Mouse (Mus musculus) spleen, postnatal 14 days (tissue): ENCODE measurements around the gene Slc12a5.

Experiments used
- DNase-seq, 2 experiments: peaks; one replicate each; pipeline ENCODE4 v3.0.0; 2021 to 2022; ENCODE audit warnings: low spot score in 2 of 2

The Slc12a5 gene

DNA sequence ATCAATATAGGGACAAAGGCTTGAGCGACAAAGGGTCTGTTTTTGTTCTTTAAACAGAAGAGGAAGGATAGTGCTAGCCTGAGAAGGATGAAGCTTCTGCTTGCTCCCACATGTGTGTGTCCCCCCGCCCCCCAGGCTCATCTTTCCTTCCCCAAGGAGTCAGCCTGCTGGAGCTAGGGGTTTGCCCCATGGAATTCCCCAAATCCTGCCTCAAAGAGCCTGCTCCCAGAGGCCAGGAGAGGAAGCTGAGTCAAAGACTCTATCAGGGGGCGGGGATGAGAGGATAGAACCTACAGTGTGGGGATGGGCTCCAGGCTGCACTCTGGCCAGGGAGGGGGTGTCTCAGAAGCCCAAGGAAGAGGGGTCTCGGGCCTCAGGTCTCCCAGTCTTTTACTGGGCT lies 13.1 kb upstream of the Slc12a5 start:
- DNase-seq, result no peak

DNA sequence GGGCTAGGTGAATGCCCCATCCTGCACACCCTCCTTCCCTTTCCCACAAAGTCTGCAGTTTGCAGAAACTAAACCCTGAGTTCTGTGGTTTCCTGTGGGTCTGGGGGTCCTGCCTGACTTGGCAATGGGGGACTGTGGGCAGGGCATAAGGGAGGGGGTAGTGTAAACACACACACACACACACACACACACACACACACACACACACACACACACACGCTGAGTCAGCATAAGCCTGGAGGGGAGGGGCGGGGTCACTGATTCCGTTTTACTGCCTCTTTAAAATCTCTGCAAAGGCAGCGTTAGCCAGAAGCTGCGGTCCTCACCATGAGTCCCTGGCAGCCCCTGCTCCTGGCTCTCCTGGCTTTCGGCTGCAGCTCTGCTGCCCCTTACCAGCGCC lies 12.7 kb upstream of the Slc12a5 start:
- no peak for DNase-seq

DNA sequence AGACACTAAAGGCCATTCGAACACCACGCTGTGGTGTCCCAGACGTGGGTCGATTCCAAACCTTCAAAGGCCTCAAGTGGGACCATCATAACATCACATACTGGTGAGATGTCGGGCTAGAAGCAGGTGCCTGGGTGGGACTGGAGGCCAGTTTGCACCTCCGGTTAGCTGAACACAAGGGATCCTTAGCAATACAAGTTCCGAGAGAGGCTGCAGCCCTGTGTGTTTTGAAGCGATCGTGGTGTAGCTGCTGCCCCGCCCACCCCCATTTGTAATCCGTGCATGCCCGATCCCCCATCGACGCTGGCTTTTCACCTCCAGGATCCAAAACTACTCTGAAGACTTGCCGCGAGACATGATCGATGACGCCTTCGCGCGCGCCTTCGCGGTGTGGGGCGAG lies 11.6 kb upstream of the Slc12a5 start:
- no peak for DNase-seq

DNA sequence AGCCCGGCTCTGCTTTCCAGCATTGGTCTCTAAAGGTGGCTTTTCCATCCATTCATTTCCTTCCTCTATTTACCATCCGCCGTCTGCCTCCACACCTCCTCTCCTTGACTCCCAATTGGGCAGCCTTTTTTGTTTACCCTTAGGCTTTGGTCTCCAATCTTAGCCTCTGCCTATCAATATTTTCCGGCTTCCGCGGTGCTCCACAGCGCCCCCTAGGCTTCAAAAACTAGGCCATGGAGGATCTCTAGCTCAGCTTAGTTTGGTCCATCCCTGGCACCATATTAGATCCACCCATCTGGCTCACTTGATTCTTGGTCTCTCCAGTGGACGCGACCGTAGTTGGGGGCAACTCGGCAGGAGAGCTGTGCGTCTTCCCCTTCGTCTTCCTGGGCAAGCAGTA lies 10.1 kb upstream of the Slc12a5 start:
- no peak for DNase-seq

DNA sequence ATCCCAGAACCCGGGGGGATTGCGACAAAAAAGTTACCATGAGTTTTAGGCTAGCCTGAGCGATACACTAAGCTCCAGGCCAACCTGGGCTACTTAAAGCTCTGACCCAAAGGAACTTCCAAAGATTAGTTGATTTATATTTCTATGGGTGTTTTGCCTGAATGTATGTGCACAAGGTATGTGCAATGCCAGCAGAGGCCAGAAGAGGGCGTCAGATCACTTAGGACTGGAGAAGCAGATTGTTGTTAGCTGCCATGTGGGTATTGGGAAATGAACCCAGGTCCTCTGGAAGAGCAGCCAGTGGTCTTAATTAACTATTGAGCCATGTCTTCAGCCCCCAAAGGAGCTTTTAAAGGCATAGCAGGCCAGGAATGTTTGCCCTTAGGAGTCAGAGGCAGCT lies 8.9 kb upstream of the Slc12a5 start:
- DNase-seq, result no peak

DNA sequence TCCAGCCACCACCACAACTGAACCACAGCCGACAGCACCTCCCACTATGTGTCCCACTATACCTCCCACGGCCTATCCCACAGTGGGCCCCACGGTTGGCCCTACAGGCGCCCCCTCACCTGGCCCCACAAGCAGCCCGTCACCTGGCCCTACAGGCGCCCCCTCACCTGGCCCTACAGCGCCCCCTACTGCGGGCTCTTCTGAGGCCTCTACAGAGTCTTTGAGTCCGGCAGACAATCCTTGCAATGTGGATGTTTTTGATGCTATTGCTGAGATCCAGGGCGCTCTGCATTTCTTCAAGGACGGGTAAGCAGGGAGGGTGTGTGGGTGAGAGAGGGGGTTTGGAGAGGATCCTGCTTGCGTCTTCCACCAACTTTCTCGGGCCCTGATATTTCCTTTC lies 8.2 kb upstream of the Slc12a5 start:
- no peak for DNase-seq

DNA sequence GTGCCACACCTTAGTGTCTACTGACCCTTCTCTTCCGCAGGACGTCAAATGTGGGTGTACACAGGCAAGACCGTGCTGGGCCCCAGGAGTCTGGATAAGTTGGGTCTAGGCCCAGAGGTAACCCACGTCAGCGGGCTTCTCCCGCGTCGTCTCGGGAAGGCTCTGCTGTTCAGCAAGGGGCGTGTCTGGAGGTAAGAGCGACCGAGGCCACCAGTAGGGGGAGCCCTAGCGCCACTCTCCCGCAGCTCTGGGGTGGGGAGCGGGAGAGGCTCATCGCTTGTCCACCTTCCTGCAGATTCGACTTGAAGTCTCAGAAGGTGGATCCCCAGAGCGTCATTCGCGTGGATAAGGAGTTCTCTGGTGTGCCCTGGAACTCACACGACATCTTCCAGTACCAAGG lies 7.4 kb upstream of the Slc12a5 start:
- DNase-seq, result peak; percentile 44 to 64

DNA sequence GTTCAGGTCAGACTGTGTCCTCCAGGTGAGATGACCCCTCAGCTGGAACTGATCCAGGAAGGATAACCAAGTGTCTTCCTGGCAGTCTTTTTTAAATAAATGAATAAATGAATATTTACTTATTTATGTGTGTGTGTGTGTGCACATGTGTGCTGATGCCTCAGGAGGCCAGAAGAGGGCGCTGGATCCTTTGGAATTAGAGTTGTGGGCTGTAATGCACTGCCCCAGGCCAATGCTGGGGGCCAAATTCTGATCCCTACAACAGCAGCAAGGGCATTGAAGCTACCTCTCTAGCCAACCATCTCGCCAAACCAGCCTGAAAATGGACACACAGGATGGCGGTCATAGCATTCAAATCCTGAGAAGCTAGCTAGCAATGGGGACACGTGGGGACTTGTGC lies 4.9 kb upstream of the Slc12a5 start:
- DNase-seq, result no peak

DNA sequence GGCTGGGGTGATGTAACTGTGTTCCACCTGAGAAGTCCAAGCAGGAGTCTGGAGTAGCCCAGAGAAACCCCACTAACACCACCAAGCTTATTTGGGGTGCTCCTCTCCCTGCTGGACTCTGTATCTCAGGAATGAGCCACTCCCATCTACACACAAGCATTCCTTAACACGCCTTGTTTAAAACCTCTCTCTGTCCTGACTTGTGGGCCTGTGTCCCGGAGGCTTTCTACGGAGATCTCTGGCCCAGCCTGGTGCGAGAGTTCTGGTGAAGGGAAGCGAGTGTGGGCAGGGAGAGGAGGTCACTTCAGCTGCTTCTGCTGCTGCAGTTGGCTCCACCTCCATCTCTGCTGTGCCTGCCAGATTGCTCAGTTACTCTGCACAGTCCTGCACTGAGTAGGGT lies 4.4 kb upstream of the Slc12a5 start:
- no peak for DNase-seq

DNA sequence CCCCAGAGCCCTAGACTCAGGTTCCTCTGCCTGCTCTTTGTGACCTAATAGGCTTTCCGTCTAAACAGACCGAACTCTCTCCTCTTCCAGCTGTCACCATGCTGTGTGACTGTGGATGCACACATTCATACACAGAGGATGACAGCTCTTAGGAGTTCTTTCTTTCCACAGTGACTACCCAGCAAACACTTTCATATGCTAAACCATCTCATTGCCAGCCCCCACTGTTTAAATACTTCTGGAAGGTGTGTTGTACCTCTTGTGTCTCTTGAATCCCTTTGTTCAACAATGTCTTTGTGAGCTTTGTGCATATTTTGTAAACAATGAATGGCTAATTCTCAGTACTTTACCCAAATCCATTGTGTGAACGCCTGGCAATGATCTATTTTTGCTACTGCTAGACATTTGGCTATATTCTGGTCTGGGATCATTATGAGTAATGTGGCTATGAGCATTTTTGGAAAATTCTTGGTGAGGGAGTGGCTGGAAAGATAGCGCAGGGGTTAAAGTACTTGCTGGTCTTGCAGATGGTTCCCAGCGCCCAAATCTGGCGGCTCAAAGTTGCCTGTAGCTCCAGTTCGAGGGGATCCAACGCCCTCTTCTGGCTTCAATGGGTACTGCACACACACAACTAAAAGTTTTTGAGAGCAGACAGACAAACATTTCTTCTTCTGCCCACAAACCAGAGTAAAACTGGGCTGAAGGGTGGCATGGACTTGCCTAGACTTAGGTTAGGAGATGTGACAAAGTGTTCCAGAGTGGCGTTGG lies 2.9 kb upstream of the Slc12a5 start:
- DNase-seq, result no peak

DNA sequence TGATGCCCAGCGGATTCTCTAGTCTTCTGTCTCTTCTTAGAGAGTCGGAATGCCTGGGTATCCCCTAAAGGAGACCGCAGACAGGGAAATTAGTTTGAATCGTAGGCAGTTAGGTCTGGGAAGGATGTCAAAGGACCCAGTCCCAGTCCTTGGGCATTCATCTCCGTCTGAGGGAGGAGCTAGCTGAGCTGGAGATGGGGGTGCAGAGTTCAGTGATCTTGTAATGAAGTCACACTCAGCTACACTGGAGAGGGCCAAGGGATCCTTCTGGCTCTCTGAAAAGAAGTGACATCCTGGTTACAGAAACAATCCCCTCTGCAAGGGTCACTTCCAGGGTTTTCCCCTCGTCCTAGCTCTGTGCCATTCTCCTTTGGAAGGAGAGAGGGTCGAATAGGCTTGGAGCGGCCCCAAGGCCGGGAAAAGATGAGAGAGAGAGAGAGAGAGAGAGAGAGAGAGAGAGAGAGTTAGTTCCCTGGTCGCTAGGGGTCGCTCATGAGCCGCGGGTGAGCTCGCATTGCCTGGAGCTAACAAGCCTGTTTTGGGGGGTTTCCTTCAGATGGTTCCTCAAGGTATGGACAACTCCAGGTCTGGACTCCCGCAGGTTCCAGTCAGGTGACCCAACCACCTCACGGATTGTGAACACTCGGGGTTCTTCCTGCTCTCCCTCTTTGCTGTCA lies 1.0 kb downstream of the Slc12a5 start:
- DNase-seq, result peak; percentile 42 to 65

DNA sequence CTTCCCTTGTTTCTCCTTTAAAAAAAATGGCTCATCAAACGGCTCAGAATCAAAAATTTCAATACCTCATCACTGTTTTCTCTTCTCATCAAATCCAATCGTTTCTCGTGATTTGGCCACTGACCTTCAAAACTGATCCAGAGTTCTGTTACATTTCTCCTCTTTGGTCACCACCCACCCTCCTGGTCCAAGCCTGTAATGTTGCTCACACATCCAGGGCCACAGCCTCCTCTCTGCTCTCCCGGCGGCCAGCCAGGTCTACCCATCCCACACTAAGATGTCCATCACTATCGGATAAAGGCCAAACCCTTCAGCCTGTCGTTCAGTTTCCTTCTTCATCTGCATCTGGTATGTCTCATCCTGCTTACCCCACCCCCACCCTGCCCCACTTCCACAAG lies 1.6 kb downstream of the Slc12a5 start:
- no peak for DNase-seq

DNA sequence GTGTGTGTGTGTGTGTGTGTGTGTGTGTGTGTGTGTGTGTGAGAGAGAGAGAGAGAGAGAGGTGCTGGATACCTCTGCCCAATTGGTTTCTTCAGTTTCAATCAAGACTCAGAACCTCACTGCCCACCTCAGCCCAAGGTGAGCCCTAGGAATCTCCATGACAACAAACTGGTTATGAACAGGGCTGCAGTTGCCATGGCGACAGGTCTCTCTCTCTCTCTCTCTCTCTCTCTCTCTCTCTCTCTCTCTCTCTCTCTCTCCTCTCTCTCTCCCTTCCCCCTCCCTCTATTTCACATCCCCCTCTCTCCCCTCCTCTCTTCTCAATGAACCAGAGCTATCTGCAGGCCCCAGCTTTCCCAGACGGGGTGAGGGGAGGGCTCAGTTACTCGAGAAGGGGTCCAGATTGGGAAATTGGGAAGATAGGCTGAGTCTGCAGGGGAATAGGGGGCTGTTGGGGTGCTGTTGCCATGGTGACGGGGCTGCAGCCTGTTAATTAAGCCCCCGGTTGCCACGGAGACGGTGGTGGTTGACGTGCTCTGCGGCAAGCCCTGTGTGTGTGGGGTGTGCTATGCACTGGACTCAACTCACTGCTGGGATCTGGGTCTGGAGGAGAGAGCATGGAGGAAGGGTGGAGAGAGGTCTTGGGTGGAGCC lies 3.8 kb downstream of the Slc12a5 start:
- DNase-seq, result no peak

DNA sequence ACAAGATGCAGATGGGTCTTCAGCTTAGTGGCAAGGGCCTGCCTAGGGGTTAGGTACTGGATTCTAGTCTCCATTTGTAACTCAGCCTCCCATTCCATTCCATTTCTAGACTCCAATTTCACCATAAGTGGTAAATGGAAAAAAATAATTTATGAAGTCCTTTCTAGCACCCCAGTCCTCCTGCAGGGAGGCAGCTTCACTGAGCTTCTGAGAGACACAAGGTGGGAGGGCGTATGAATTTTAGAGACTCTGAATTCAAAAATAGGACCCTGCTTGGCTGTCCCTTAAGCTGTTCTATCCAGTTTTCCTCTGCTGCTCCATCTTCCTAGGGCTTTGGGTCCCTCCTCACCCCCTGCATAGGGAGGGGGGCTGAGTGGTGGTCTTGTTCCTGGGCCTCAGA lies 4.4 kb downstream of the Slc12a5 start:
- DNase-seq, result no peak

DNA sequence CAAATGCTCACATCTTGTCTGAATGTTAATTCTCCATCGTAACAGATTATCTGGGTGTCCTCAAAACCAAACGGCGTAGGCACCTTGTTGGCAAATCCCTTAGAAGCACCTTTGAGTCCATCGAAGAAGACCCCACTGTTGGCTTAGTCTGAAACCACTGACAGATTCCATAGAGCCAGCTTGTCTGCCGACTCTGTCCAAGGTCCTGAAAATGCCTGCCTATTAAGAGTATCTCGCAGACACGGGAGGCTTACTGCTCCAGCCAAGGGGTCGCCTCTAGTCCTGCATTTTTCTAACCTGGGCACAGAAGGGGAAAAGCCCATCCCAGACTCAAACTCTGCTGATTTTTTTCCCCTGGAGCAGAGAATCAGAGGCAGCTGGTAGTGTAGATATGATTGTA lies 5.8 kb downstream of the Slc12a5 start:
- no peak for DNase-seq

DNA sequence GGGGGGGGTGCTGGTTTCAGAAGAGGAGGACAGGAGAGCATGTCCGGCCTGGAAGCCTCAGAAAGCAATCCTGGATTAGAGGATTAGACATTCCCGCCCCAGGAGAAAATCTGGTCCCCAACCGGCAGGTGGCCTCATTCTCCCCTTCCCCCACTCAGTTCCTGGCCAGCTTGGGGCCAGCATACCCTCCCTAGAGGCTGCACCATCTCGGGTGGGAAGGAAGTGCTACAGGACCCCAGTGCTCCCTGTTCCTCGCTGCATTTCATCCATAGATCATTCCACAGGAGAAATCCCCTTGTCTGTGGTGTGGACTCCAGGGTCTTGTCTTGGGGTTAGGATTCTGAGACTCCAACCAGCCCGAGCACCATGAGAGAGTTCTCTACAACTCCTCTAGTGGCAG lies 6.6 kb downstream of the Slc12a5 start:
- DNase-seq, result no peak

DNA sequence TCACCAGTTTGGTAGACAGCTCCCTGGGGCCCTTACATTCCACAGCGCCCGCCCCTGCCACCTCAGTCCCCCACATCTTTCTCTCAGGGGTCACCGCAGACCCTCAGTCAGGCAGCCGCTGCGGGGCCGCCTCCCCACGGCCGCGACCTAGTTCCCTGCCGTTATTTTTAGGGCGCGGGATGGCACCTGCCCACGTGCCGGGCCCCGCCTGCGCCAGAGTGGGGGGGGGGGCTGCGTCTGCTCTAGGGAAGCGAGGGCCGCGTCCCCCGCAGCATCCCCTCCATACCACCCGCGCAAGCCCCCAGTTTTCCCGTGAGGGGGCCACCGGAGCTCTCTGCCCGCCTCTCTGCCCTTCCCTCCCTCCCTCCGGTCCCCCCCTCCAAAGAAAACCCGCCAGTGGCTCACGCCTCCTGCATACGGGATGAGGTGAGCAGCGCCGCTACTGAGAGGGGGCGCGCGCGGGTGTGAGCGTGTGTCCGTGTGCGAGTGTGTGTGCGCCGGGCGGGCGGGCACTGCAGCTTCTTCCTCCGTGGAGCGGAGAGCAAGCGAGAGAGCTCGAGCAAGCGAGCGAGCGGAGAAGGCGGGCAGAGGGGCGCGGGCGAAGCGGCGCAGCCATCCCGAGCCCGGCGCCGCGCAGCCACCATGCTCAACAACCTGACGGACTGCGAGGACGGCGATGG lies 7.3 kb downstream of the Slc12a5 start:
- DNase-seq, result no peak

DNA sequence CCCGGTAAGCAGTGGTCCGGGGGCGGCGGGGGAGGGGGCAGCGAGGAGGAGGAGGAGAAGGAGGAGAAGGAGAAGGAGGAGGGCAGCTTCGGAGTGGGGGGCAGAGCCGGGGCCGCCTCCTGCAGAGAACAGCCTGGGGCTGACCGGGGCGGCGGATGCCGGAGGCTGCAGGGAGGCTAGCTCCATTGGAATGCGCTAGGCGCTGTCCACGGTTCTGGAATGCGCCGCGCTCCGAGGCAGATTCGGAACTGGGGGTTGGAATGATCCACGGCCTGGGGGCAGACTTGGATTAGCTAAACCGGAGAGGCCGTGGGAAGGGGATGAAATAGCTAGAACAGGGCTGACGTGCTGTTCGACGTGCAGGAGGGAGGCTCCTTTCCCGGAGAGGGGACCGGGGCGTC lies 7.8 kb downstream of the Slc12a5 start:
- no peak for DNase-seq

DNA sequence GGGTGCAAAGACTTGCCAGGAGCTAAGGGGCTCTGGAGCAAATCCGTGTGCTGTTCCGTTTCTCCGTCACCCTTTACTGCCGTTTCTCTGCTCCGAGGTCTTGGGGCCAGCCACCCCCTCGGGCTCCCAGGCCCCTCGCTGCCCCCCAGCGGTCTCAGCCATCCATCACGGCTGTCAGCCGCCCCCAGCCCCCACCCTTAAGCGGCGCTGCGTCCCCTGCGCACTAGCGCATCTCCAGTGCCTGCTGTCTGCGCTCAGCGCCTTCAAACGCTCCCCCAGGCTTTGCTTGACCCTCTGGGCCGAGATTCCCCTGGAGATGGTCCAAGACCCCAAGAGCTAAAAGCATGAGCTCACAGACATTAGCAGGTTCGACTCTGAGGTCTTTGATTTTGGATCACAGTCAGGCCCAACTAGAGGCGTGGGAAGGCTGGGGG lies 8.8 kb downstream of the Slc12a5 start:
- no peak for DNase-seq

DNA sequence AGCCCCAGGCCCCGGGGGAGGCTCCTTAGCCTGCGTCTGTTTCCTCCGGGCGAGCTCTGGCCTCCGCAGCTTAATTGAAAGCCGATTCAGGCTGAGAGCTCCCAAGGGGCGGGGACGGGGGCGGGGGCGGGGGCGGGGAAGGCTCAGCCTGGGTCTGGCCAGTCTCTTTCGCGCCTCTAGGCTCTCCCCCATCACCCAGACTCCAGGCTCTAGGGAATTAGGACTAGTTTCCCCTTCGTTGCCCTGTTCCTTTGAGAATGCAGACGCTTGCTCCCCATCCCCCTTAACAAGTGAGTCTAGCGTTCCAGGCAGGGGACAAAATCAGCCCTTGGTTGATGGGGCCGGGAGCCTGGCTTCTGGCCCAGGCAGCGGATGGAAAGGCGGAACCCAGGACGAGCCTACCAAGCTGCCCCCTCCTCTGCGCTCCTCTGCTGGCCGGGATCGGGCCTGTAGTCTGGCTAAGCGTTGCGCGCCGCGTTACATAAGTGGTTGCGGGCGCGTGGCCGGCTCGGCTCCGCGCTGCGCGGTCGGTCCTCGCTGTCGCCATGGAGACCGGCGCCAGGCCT lies 10.1 kb downstream of the Slc12a5 start:
- no peak for DNase-seq

DNA sequence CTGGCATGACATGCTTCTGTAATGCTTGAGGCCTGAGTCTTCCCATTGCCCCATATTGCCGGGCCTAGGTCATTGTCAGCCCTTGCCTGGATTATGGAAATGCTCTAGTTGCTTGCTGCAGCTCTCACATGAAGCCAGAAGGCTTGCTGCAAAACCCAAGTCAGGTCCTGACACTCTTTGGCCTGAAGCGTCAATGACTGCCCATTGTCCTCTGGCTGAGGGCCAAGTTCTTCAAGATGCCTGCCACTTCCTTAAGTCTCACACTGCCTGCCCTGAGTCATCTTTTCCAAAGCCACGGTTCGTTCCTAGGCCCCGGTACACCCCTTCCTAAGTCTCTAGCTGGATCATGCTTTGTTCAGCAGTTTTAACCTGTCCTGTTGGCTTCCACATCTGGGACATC lies 12.0 kb downstream of the Slc12a5 start:
- no peak for DNase-seq

DNA sequence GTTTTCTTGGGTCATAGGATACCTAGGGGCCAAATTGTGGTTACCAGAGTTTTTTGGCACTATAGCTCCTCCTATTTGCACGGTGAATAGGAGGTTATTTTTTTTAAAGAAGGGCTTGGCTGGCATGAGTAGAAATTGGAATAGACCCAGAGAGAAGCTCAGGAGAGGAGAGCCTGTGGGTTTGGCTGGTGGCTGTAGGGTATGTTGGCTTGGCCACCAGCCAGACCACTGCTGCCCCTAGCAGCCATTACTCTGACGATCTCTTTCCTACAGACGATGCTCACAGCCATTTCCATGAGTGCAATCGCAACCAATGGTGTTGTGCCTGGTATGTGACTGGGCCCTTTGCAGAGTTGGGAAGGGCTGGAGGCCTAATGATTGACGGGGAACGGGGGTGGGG lies 15.0 kb downstream of the Slc12a5 start:
- DNase-seq, result no peak
